Mouse (Mus musculus): Measurements from ENCODE around the gene Krt20. TPM values are rescaled to one million over a fixed set of nuclear protein-coding genes. Genes with fewer than 3 reads are reported as not detected.

Krt20 gene
- polyA plus RNA-seq, 1 experiment: 2.2 TPM

GRCm38 (mm10) chr11:99468566-99468965 is 30.6 kb upstream of the Krt20 start:
- Histone ChIP-seq H3K27ac (ENCODE audit: insufficient read depth, low read length) (no peak overlapping the region), H3K36me3 (ENCODE audit: control insufficient read depth, insufficient read depth, low read length, poor library complexity, severe bottlenecking) (no peaks in the 10 kb centered on the region), H3K9ac (ENCODE audit: low read depth, poor library complexity, severe bottlenecking) (no peak overlapping the region), H3K27me3 (ENCODE audit: control insufficient read depth, insufficient read depth, low read length, poor library complexity, severe bottlenecking) (no peaks in the 10 kb centered on the region), H3K9me3 (replicated peaks; ENCODE audit: control insufficient read depth, insufficient read depth, low read length, poor library complexity, severe bottlenecking) (no peaks in the 10 kb centered on the region), H3K4me1 (ENCODE audit: control insufficient read depth, insufficient read depth, low read length) (no peaks in the 10 kb centered on the region), H3K4me3 (ENCODE audit: low read depth, low read length) (no peak overlapping the region)
- no peak for TF ChIP-seq CTCF (IDR thresholded peaks at IDR 0.05; ENCODE audit: low read depth, low read length)
- no peak for TF ChIP-seq POLR2A (IDR thresholded peaks at IDR 0.05; ENCODE audit: insufficient read depth, low read length)
- no peak for TF ChIP-seq EP300 (IDR thresholded peaks at IDR 0.05; ENCODE audit: insufficient read depth, low read depth, low read length)

- TF ChIP-seq EP300 (IDR thresholded peaks at IDR 0.05; ENCODE audit: insufficient read depth, low read depth, low read length) (no peak), POLR2A (IDR thresholded peaks at IDR 0.05; ENCODE audit: insufficient read depth, low read length) (no peak), CTCF (IDR thresholded peaks at IDR 0.05; ENCODE audit: low read depth, low read length) (no peak)
- H3K4me1 ChIP-seq (ENCODE audit: control insufficient read depth, insufficient read depth, low read length): no peaks in the 10 kb centered on the region
Observed at GRCm38 (mm10) chr11:99466316-99466715, 28.4 kb upstream of the Krt20 start.

GRCm38 (mm10) chr11:99464836-99465235 is 26.9 kb upstream of the Krt20 start:
- H3K9ac ChIP-seq (ENCODE audit: low read depth, poor library complexity, severe bottlenecking): no peak overlapping the region
- H3K4me1 ChIP-seq (ENCODE audit: control insufficient read depth, insufficient read depth, low read length): no peaks in the 10 kb centered on the region
- no peak overlapping the region for H3K27ac ChIP-seq (ENCODE audit: insufficient read depth, low read length)
- TF ChIP-seq CTCF (IDR thresholded peaks at IDR 0.05; ENCODE audit: low read depth, low read length): peak; percentile 57
- TF ChIP-seq EP300 (IDR thresholded peaks at IDR 0.05; ENCODE audit: insufficient read depth, low read depth, low read length): no peak
- no peak for TF ChIP-seq POLR2A (IDR thresholded peaks at IDR 0.05; ENCODE audit: insufficient read depth, low read length)
- no peaks in the 10 kb centered on the region for H3K27me3 ChIP-seq (ENCODE audit: control insufficient read depth, insufficient read depth, low read length, poor library complexity, severe bottlenecking)
- H3K4me3 ChIP-seq (ENCODE audit: low read depth, low read length): no peak overlapping the region
- H3K9me3 ChIP-seq (replicated peaks; ENCODE audit: control insufficient read depth, insufficient read depth, low read length, poor library complexity, severe bottlenecking): no peaks in the 10 kb centered on the region
- H3K36me3 ChIP-seq (ENCODE audit: control insufficient read depth, insufficient read depth, low read length, poor library complexity, severe bottlenecking): no peaks in the 10 kb centered on the region

More at GRCm38 (mm10) chr11:99466316-99466715, 28.4 kb upstream of the Krt20 start:
- H3K4me3 ChIP-seq (ENCODE audit: low read depth, low read length): no peak overlapping the region
- H3K27me3 ChIP-seq (ENCODE audit: control insufficient read depth, insufficient read depth, low read length, poor library complexity, severe bottlenecking): no peaks in the 10 kb centered on the region
- no peaks in the 10 kb centered on the region for H3K36me3 ChIP-seq (ENCODE audit: control insufficient read depth, insufficient read depth, low read length, poor library complexity, severe bottlenecking)
- H3K9ac ChIP-seq (ENCODE audit: low read depth, poor library complexity, severe bottlenecking): no peak overlapping the region
- H3K9me3 ChIP-seq (replicated peaks; ENCODE audit: control insufficient read depth, insufficient read depth, low read length, poor library complexity, severe bottlenecking): no peaks in the 10 kb centered on the region
- H3K27ac ChIP-seq (ENCODE audit: insufficient read depth, low read length): no peak overlapping the region

- no peaks in the 10 kb centered on the region for H3K9me3 ChIP-seq (replicated peaks; ENCODE audit: control insufficient read depth, insufficient read depth, low read length, poor library complexity, severe bottlenecking)
- H3K36me3 ChIP-seq (ENCODE audit: control insufficient read depth, insufficient read depth, low read length, poor library complexity, severe bottlenecking): no peaks in the 10 kb centered on the region
- no peak overlapping the region for H3K9ac ChIP-seq (ENCODE audit: low read depth, poor library complexity, severe bottlenecking)
- no peak overlapping the region for H3K27ac ChIP-seq (ENCODE audit: insufficient read depth, low read length)
- H3K4me3 ChIP-seq (ENCODE audit: low read depth, low read length): no peak overlapping the region
- TF ChIP-seq CTCF (IDR thresholded peaks at IDR 0.05; ENCODE audit: low read depth, low read length): peak; percentile 96
- no peak for TF ChIP-seq EP300 (IDR thresholded peaks at IDR 0.05; ENCODE audit: insufficient read depth, low read depth, low read length)
- no peak for TF ChIP-seq POLR2A (IDR thresholded peaks at IDR 0.05; ENCODE audit: insufficient read depth, low read length)
- H3K4me1 ChIP-seq (ENCODE audit: control insufficient read depth, insufficient read depth, low read length): no peaks in the 10 kb centered on the region
- no peaks in the 10 kb centered on the region for H3K27me3 ChIP-seq (ENCODE audit: control insufficient read depth, insufficient read depth, low read length, poor library complexity, severe bottlenecking)
Observed at GRCm38 (mm10) chr11:99463155-99463554, 25.2 kb upstream of the Krt20 start.

DNA sequence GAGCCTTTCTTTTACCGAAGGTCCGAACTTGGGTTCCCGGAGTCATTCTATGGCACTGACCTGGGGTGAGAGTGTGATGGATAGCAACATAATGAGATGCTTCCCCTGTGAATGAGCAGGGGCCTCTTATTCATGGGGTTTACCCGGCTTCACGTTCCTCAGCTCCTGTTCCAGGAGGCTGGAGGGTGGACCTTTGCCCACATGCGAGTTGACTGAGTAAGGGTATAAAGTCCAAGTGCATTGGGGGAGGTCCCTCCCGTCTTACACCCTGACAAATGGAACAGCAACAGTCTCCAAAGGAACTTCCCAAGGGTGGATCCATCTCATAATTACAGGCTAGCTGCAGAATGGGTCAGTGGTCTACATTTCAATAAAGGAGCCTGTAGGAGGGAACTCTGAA is 23.8 kb upstream of the Krt20 start:
- TF ChIP-seq EP300 (IDR thresholded peaks at IDR 0.05; ENCODE audit: insufficient read depth, low read depth, low read length): no peak
- no peak for TF ChIP-seq CTCF (IDR thresholded peaks at IDR 0.05; ENCODE audit: low read depth, low read length)
- no peak for TF ChIP-seq POLR2A (IDR thresholded peaks at IDR 0.05; ENCODE audit: insufficient read depth, low read length)
- Histone ChIP-seq H3K9me3 (replicated peaks; ENCODE audit: control insufficient read depth, insufficient read depth, low read length, poor library complexity, severe bottlenecking) (no peaks in the 10 kb centered on the region), H3K27me3 (ENCODE audit: control insufficient read depth, insufficient read depth, low read length, poor library complexity, severe bottlenecking) (no peaks in the 10 kb centered on the region), H3K36me3 (ENCODE audit: control insufficient read depth, insufficient read depth, low read length, poor library complexity, severe bottlenecking) (no peaks in the 10 kb centered on the region), H3K4me3 (ENCODE audit: low read depth, low read length) (no peak overlapping the region), H3K9ac (ENCODE audit: low read depth, poor library complexity, severe bottlenecking) (no peak overlapping the region), H3K27ac (ENCODE audit: insufficient read depth, low read length) (no peak overlapping the region), H3K4me1 (ENCODE audit: control insufficient read depth, insufficient read depth, low read length) (no peaks in the 10 kb centered on the region)

DNA sequence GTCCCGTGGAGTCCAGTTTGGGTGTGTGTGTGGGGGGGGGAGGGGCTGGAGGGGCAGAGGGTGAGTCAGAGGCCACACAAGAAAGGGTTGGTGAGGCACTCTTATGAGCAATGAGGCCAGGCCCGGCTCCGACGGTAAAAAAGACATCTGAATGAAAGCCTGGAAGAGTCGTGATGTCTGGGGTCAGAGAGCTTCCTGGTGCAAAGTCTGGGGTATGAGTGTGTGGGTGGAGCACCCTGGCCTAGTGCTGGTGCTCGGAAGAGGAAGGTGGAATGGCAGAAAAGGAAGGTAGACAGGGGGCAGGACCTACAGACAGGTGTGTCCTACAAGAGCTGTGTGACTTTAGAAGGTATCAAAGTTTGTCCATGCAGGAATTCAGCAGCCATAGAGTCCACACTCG is 20.9 kb upstream of the Krt20 start:
- Histone ChIP-seq H3K4me3 (ENCODE audit: low read depth, low read length) (no peak overlapping the region), H3K27me3 (ENCODE audit: control insufficient read depth, insufficient read depth, low read length, poor library complexity, severe bottlenecking) (no peaks in the 10 kb centered on the region), H3K9me3 (replicated peaks; ENCODE audit: control insufficient read depth, insufficient read depth, low read length, poor library complexity, severe bottlenecking) (no peaks in the 10 kb centered on the region), H3K27ac (ENCODE audit: insufficient read depth, low read length) (no peak overlapping the region), H3K36me3 (ENCODE audit: control insufficient read depth, insufficient read depth, low read length, poor library complexity, severe bottlenecking) (no peaks in the 10 kb centered on the region), H3K4me1 (ENCODE audit: control insufficient read depth, insufficient read depth, low read length) (no peaks in the 10 kb centered on the region), H3K9ac (ENCODE audit: low read depth, poor library complexity, severe bottlenecking) (no peak overlapping the region)
- TF ChIP-seq POLR2A (IDR thresholded peaks at IDR 0.05; ENCODE audit: insufficient read depth, low read length) (no peak), CTCF (IDR thresholded peaks at IDR 0.05; ENCODE audit: low read depth, low read length) (no peak), EP300 (IDR thresholded peaks at IDR 0.05; ENCODE audit: insufficient read depth, low read depth, low read length) (no peak)

Data from ES-Bruce4 (cell line).